Mouse (Mus musculus) kidney, postnatal 36 days (tissue): ENCODE data around the gene Kcnd1.

Source experiments
- DNase-seq, 2 experiments: peaks; one replicate each; pipeline ENCODE4 v3.0.0; 2021 to 2022; ENCODE audit warnings: mixed read lengths in 2 of 2

Kcnd1 gene

GRCm38 (mm10) chrX:7859191-7859753 lies 37.2 kb downstream of the Kcnd1 start:
- DNase-seq, result no peak

- DNase-seq, result no peak
These were observed 41.1 kb downstream of the Kcnd1 start for GRCm38 (mm10) chrX:7863181-7863580.

- DNase-seq, result no peak
These were observed 42.5 kb downstream of the Kcnd1 start for GRCm38 (mm10) chrX:7864551-7864950.

GRCm38 (mm10) chrX:7865343-7865742 lies 43.3 kb downstream of the Kcnd1 start:
- DNase-seq, result no peak

- DNase-seq, result no peak
These were observed 43.7 kb downstream of the Kcnd1 start for GRCm38 (mm10) chrX:7865786-7866185.

- no peak for DNase-seq
These were observed 45.1 kb downstream of the Kcnd1 start for GRCm38 (mm10) chrX:7867141-7867540.

GRCm38 (mm10) chrX:7868506-7868905 lies 46.4 kb downstream of the Kcnd1 start:
- no peak for DNase-seq

- DNase-seq, result no peak
These were observed 47.7 kb downstream of the Kcnd1 start for GRCm38 (mm10) chrX:7869826-7870225.

GRCm38 (mm10) chrX:7878007-7878419 lies 55.9 kb downstream of the Kcnd1 start, which contains the start of gene Pim2:
TSS of gene Pim2 (plus strand) at chrX:7878262.
- DNase-seq, result peak; percentile 87 to 91

- peak in 1 of 2 experiments; percentile 18 for DNase-seq
These were observed 56.4 kb downstream of the Kcnd1 start for GRCm38 (mm10) chrX:7878495-7878894.

GRCm38 (mm10) chrX:7879819-7880218 lies 57.7 kb downstream of the Kcnd1 start:
- peak; percentile 69 to 77 for DNase-seq

- DNase-seq, result peak; percentile 90 to 95
These were observed 61.9 kb downstream of the Kcnd1 start, which contains the start of gene Slc35a2 for GRCm38 (mm10) chrX:7883841-7884567. TSS of gene Slc35a2 (plus strand) at chrX:7884028.
